Mouse (Mus musculus) layer of hippocampus, postnatal 14 days (tissue): Measurements from ENCODE around the gene Snca. TPM values are rescaled to one million over a fixed set of nuclear protein-coding genes. Genes with fewer than 3 reads are reported as not detected.

ENCODE experiments used
- DNase-seq, 2 experiments: peaks; one replicate each; pipeline ENCODE4 v3.0.0; 2021 to 2022; ENCODE audit warnings: low spot score in 2 of 2, mixed read lengths in 1 of 2
- long read RNA-seq, 2 experiments: library from polyadenylated mRNA; stranded (forward); transcript quantifications; one replicate each; pipeline ENCODE4 v2.0.0; 2021
- total RNA-seq, 2 experiments: library from RNA; stranded (reverse); gene quantifications; 2 replicates each; pipeline ENCODE4 v1.2.3; 2021

The Snca gene
- 100 to 1,000 TPM; 805 to 847 TPM for total RNA-seq
- long read RNA-seq, experiment 1, transcript Snca-201 (6 exons, 1,280 nt): major isoform, 409 of 505 reads
- long read RNA-seq, experiment 1, transcript Snca-202 (6 exons, 1,188 nt): minor isoform, 70 of 505 reads
- long read RNA-seq, experiment 1, partial matches to known transcripts: 16 of 505 reads
- long read RNA-seq, experiment 1, other reads (novel, unspliced or antisense): 10 of 505 reads
- long read RNA-seq, experiment 2, transcript Snca-201 (6 exons, 1,280 nt): major isoform, 775 of 946 reads
- long read RNA-seq, experiment 2, transcript Snca-202 (6 exons, 1,188 nt): minor isoform, 122 of 946 reads
- long read RNA-seq, experiment 2, partial matches to known transcripts: 37 of 946 reads
- long read RNA-seq, experiment 2, other reads (novel, unspliced or antisense): 10 of 946 reads

- DNase-seq: peak in 1 of 2 experiments; percentile 61
Measured at GRCm38 (mm10) chr6:60829282-60829891, at the start of gene Snca. Snca (minus strand) TSS chr6:60829855.

GRCm38 (mm10) chr6:60870126-60870525, 40.5 kb upstream of the Snca start:
- DNase-seq: peak; percentile 34 to 68

GRCm38 (mm10) chr6:60856599-60856998, 26.9 kb upstream of the Snca start:
- no peak for DNase-seq

- no peak for DNase-seq
Measured at GRCm38 (mm10) chr6:60851690-60852089, 22.0 kb upstream of the Snca start.

- peak; percentile 81 to 82 for DNase-seq
Measured at GRCm38 (mm10) chr6:60828429-60829264, 1.0 kb downstream of the Snca start.

GRCm38 (mm10) chr6:60828047-60828428, 1.6 kb downstream of the Snca start:
- DNase-seq: no peak

GRCm38 (mm10) chr6:60827290-60827689, 2.4 kb downstream of the Snca start:
- DNase-seq: no peak

GRCm38 (mm10) chr6:60819272-60819671, 10.4 kb downstream of the Snca start:
- DNase-seq: no peak

- DNase-seq: no peak
Measured at GRCm38 (mm10) chr6:60813516-60813915, 16.1 kb downstream of the Snca start.

GRCm38 (mm10) chr6:60798266-60798665, 31.4 kb downstream of the Snca start:
- DNase-seq: no peak

GRCm38 (mm10) chr6:60793659-60794365, 35.8 kb downstream of the Snca start:
- DNase-seq: no peak

GRCm38 (mm10) chr6:60786955-60787354, 42.7 kb downstream of the Snca start:
- no peak for DNase-seq

GRCm38 (mm10) chr6:60771899-60772298, 57.8 kb downstream of the Snca start:
- DNase-seq: peak in 1 of 2 experiments; percentile 54

- no peak for DNase-seq
Measured at GRCm38 (mm10) chr6:60765696-60766095, 64.0 kb downstream of the Snca start.

- DNase-seq: no peak
Measured at GRCm38 (mm10) chr6:60762864-60763263, 66.8 kb downstream of the Snca start.

- DNase-seq: no peak
Measured at GRCm38 (mm10) chr6:60761710-60762109, 67.9 kb downstream of the Snca start.

- DNase-seq: no peak
Measured at GRCm38 (mm10) chr6:60754975-60755374, 74.7 kb downstream of the Snca start.

GRCm38 (mm10) chr6:60745965-60746364, 83.7 kb downstream of the Snca start:
- no peak for DNase-seq

- DNase-seq: no peak
Measured at GRCm38 (mm10) chr6:60741427-60742071, 88.1 kb downstream of the Snca start.

- no peak for DNase-seq
Measured at GRCm38 (mm10) chr6:60739776-60740175, 89.9 kb downstream of the Snca start.

- DNase-seq: no peak
Measured at GRCm38 (mm10) chr6:60731164-60731563, 98.5 kb downstream of the Snca start.
